Mouse (Mus musculus): ENCODE measurements at regions not wholly inside any gene's neighbourhood (a gene's known extent, or its start where the extent isn't known, plus 50 kb on each side); places are given as distances from the start of the nearest gene placed in this dataset.

DNA sequence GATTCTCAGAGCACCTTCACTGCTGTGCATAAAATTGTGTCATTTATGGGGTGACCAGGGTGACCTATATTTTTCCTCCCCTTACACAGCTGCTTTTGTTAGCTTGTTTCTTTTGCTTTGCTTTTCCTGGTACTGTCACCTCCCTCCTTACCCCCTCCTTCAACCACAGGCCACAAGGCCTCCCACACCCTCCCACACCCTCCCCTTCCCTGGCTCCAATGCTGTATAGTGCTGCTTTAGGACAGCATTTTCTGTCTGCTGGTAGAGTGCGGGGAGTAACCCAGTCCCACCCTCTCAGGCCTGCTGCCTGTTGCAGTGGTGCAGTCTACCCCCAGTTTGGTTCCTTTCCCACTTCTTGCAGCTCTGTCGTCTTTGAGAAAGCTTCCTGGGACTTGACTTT, 209.5 kb downstream of the Dcdc2c start:
- no peaks in the 10 kb centered on the region for H3K27me3 ChIP-seq (ENCODE audit: control insufficient read depth, insufficient read depth, low read length)
- no peak overlapping the region for H3K27ac ChIP-seq (ENCODE audit: low read depth, low read length)
- ATAC-seq (ENCODE audit: low read depth) = no peak
- no peak overlapping the region for H3K4me3 ChIP-seq (ENCODE audit: low read depth, low read length)
- 81% methylated on average over 2 of the region's 2 CpGs for WGBS
- no peak overlapping the region for H3K9ac ChIP-seq (replicated peaks; ENCODE audit: low read depth, low read length)
- no peak overlapping the region for H3K4me2 ChIP-seq (ENCODE audit: low read depth, low read length)
- no peaks in the 10 kb centered on the region for H3K4me1 ChIP-seq (ENCODE audit: control insufficient read depth, insufficient read depth, low read length)
- H3K36me3 ChIP-seq (ENCODE audit: control insufficient read depth, insufficient read depth, low read length) = no peaks in the 10 kb centered on the region
- no peaks in the 10 kb centered on the region for H3K9me3 ChIP-seq (ENCODE audit: control insufficient read depth, low read length)

GRCm38 (mm10) chr12:28332591-28332990, 219.6 kb downstream of the Dcdc2c start:
- Histone ChIP-seq H3K36me3 (ENCODE audit: control insufficient read depth, insufficient read depth, low read length) (no peaks in the 10 kb centered on the region), H3K9me3 (ENCODE audit: control insufficient read depth, low read length) (no peaks in the 10 kb centered on the region), H3K4me2 (ENCODE audit: low read depth, low read length) (no peak overlapping the region), H3K27ac (ENCODE audit: low read depth, low read length) (no peak overlapping the region), H3K27me3 (ENCODE audit: control insufficient read depth, insufficient read depth, low read length) (no peaks in the 10 kb centered on the region), H3K9ac (replicated peaks; ENCODE audit: low read depth, low read length) (no peak overlapping the region), H3K4me3 (ENCODE audit: low read depth, low read length) (no peak overlapping the region), H3K4me1 (ENCODE audit: control insufficient read depth, insufficient read depth, low read length) (no peaks in the 10 kb centered on the region)
- WGBS = 51% methylated on average over 5 of the region's 5 CpGs
- ATAC-seq (ENCODE audit: low read depth) = no peak

- WGBS = 75% methylated on average over 2 of the region's 2 CpGs
- H3K27me3 ChIP-seq (ENCODE audit: control insufficient read depth, insufficient read depth, low read length) = no peaks in the 10 kb centered on the region
- H3K9ac ChIP-seq (replicated peaks; ENCODE audit: low read depth, low read length) = no peak overlapping the region
- no peak overlapping the region for H3K4me3 ChIP-seq (ENCODE audit: low read depth, low read length)
- no peaks in the 10 kb centered on the region for H3K36me3 ChIP-seq (ENCODE audit: control insufficient read depth, insufficient read depth, low read length)
- H3K9me3 ChIP-seq (ENCODE audit: control insufficient read depth, low read length) = no peaks in the 10 kb centered on the region
- no peak overlapping the region for H3K4me2 ChIP-seq (ENCODE audit: low read depth, low read length)
- ATAC-seq (ENCODE audit: low read depth) = no peak
- H3K27ac ChIP-seq (ENCODE audit: low read depth, low read length) = no peak overlapping the region
- H3K4me1 ChIP-seq (ENCODE audit: control insufficient read depth, insufficient read depth, low read length) = no peaks in the 10 kb centered on the region
Observed at GRCm38 (mm10) chr12:28331843-28332242, 220.4 kb downstream of the Dcdc2c start.

DNA sequence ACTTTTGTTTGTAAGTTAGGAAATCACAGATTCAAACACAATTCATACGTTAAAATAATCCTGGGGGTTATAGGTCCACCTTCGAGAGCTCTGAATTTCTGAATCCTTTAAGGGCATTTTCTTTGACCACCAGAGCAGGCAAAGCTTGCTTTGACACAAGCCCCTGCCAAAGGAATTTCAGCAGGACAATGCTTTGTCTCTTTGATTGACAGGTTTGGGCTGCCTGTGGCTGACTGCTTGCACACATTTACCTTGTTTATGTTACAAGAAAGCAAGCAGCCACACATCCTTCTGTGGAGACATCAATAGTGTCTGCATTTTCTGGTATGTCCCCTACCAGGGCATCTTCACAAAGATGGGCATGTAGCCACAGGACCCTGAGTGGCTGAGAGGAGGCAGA, 228.5 kb downstream of the Dcdc2c start:
- no peaks in the 10 kb centered on the region for H3K9me3 ChIP-seq (ENCODE audit: control insufficient read depth, low read length)
- H3K4me2 ChIP-seq (ENCODE audit: low read depth, low read length) = no peak overlapping the region
- no peaks in the 10 kb centered on the region for H3K27me3 ChIP-seq (ENCODE audit: control insufficient read depth, insufficient read depth, low read length)
- H3K36me3 ChIP-seq (ENCODE audit: control insufficient read depth, insufficient read depth, low read length) = no peaks in the 10 kb centered on the region
- no peak overlapping the region for H3K27ac ChIP-seq (ENCODE audit: low read depth, low read length)
- ATAC-seq (ENCODE audit: low read depth) = no peak
- no peak overlapping the region for H3K4me3 ChIP-seq (ENCODE audit: low read depth, low read length)
- WGBS = 64% methylated on average over 2 of the region's 2 CpGs
- H3K4me1 ChIP-seq (ENCODE audit: control insufficient read depth, insufficient read depth, low read length) = no peaks in the 10 kb centered on the region
- H3K9ac ChIP-seq (replicated peaks; ENCODE audit: low read depth, low read length) = no peak overlapping the region

- Histone ChIP-seq H3K9ac (replicated peaks; ENCODE audit: low read depth, low read length) (no peak overlapping the region), H3K4me1 (ENCODE audit: control insufficient read depth, insufficient read depth, low read length) (no peaks in the 10 kb centered on the region), H3K9me3 (ENCODE audit: control insufficient read depth, low read length) (no peaks in the 10 kb centered on the region), H3K4me2 (ENCODE audit: low read depth, low read length) (no peak overlapping the region), H3K36me3 (ENCODE audit: control insufficient read depth, insufficient read depth, low read length) (no peaks in the 10 kb centered on the region), H3K4me3 (ENCODE audit: low read depth, low read length) (no peak overlapping the region), H3K27me3 (ENCODE audit: control insufficient read depth, insufficient read depth, low read length) (no peaks in the 10 kb centered on the region), H3K27ac (ENCODE audit: low read depth, low read length) (no peak overlapping the region)
- ATAC-seq (ENCODE audit: low read depth) = no peak
- 37% methylated on average over 5 of the region's 5 CpGs for WGBS
Observed at GRCm38 (mm10) chr12:28309226-28309625, 243.0 kb downstream of the Dcdc2c start.

GRCm38 (mm10) chr12:28302038-28302581, 250.1 kb downstream of the Dcdc2c start:
- no peaks in the 10 kb centered on the region for H3K4me1 ChIP-seq (ENCODE audit: control insufficient read depth, insufficient read depth, low read length)
- H3K9ac ChIP-seq (replicated peaks; ENCODE audit: low read depth, low read length) = no peak overlapping the region
- no peak overlapping the region for H3K27ac ChIP-seq (ENCODE audit: low read depth, low read length)
- H3K36me3 ChIP-seq (ENCODE audit: control insufficient read depth, insufficient read depth, low read length) = no peaks in the 10 kb centered on the region
- no peak overlapping the region for H3K4me3 ChIP-seq (ENCODE audit: low read depth, low read length)
- H3K4me2 ChIP-seq (ENCODE audit: low read depth, low read length) = no peak overlapping the region
- WGBS = 25% methylated on average over 2 of the region's 2 CpGs
- H3K27me3 ChIP-seq (ENCODE audit: control insufficient read depth, insufficient read depth, low read length) = no peaks in the 10 kb centered on the region
- H3K9me3 ChIP-seq (ENCODE audit: control insufficient read depth, low read length) = no peaks in the 10 kb centered on the region
- ATAC-seq (ENCODE audit: low read depth) = no peak

DNA sequence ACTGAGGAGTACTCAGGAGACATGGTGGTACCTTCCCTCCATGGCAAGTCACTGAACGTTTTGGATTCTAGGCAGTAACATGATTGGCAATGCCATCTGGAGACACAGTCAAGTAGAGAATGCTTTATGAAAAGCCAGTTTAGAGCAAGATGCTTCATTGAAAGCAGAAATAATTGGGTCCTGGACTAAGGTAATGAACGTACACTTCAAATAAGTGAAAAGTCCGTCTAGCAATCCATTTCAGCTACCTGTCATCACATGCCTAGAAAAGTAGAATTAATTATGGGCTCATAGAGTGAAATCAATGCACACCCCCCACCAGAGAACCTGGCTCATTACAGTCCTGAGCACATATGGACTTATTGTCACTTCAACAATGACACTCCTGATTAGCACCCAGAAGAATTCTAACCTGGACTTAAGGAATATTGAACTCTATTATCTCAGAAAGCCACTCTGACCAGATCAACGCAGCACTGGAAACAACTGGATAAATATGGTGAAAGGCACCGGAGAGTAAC, 263.8 kb downstream of the Dcdc2c start:
- H3K4me3 ChIP-seq (ENCODE audit: low read depth, low read length) = no peak overlapping the region
- no peaks in the 10 kb centered on the region for H3K27me3 ChIP-seq (ENCODE audit: control insufficient read depth, insufficient read depth, low read length)
- no peak for ATAC-seq (ENCODE audit: low read depth)
- H3K4me2 ChIP-seq (ENCODE audit: low read depth, low read length) = no peak overlapping the region
- H3K27ac ChIP-seq (ENCODE audit: low read depth, low read length) = no peak overlapping the region
- H3K36me3 ChIP-seq (ENCODE audit: control insufficient read depth, insufficient read depth, low read length) = no peaks in the 10 kb centered on the region
- WGBS = 82% methylated on average over 5 of the region's 5 CpGs
- no peaks in the 10 kb centered on the region for H3K9me3 ChIP-seq (ENCODE audit: control insufficient read depth, low read length)
- H3K9ac ChIP-seq (replicated peaks; ENCODE audit: low read depth, low read length) = no peak overlapping the region
- no peaks in the 10 kb centered on the region for H3K4me1 ChIP-seq (ENCODE audit: control insufficient read depth, insufficient read depth, low read length)

GRCm38 (mm10) chr12:28255524-28255923, 296.7 kb downstream of the Dcdc2c start:
- no peak overlapping the region for H3K4me2 ChIP-seq (ENCODE audit: low read depth, low read length)

GRCm38 (mm10) chr12:28250526-28250925, 301.7 kb downstream of the Dcdc2c start:
- no peaks in the 10 kb centered on the region for H3K27me3 ChIP-seq (ENCODE audit: control insufficient read depth, insufficient read depth, low read length)
- no peak for ATAC-seq (ENCODE audit: low read depth)
- no peak overlapping the region for H3K9ac ChIP-seq (replicated peaks; ENCODE audit: low read depth, low read length)
- no peak overlapping the region for H3K4me3 ChIP-seq (ENCODE audit: low read depth, low read length)
- H3K4me2 ChIP-seq (ENCODE audit: low read depth, low read length) = no peak overlapping the region
- H3K27ac ChIP-seq (ENCODE audit: low read depth, low read length) = no peak overlapping the region
- H3K36me3 ChIP-seq (ENCODE audit: control insufficient read depth, insufficient read depth, low read length) = no peaks in the 10 kb centered on the region
- H3K9me3 ChIP-seq (ENCODE audit: control insufficient read depth, low read length) = no peaks in the 10 kb centered on the region
- no peaks in the 10 kb centered on the region for H3K4me1 ChIP-seq (ENCODE audit: control insufficient read depth, insufficient read depth, low read length)
- 71% methylated on average over 1 of the region's 1 CpGs for WGBS

More at GRCm38 (mm10) chr12:28255524-28255923, 296.7 kb downstream of the Dcdc2c start:
- 64% methylated on average over 3 of the region's 3 CpGs for WGBS
- no peak overlapping the region for H3K9ac ChIP-seq (replicated peaks; ENCODE audit: low read depth, low read length)
- H3K4me1 ChIP-seq (ENCODE audit: control insufficient read depth, insufficient read depth, low read length) = no peaks in the 10 kb centered on the region
- ATAC-seq (ENCODE audit: low read depth) = no peak
- no peaks in the 10 kb centered on the region for H3K9me3 ChIP-seq (ENCODE audit: control insufficient read depth, low read length)
- H3K27ac ChIP-seq (ENCODE audit: low read depth, low read length) = no peak overlapping the region
- H3K27me3 ChIP-seq (ENCODE audit: control insufficient read depth, insufficient read depth, low read length) = no peaks in the 10 kb centered on the region
- H3K36me3 ChIP-seq (ENCODE audit: control insufficient read depth, insufficient read depth, low read length) = no peaks in the 10 kb centered on the region
- H3K4me3 ChIP-seq (ENCODE audit: low read depth, low read length) = no peak overlapping the region

Data from neural tube, embryonic 14.5 days (tissue).